ENCODE assay signal across 9 mouse cellular contexts in the genomic region with DNA sequence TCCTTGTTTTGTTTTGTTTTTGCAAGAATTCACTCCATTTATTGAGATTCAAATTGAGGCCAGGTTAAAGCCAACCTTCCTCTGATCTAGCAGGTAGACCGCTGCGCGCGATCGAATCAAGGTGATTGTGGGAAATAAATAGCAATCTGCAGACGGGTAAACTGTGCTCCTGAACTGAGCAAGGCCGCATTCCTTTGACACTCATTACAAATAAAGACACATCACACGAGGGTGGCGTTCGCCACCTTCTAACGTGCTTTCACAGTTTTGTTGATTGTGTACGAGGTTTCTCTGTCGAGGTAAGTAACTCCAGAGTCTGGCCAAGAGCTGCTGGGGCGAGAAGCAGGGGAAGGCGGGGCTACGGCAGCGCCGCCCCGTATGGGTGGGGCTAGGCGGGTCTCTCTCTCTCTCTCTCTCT. TPM values are rescaled to one million over a fixed set of nuclear protein-coding genes. Genes with fewer than 3 reads are reported as not detected.
A peak's percentile ranks its signal among the peaks of the same experiment; 100 is the strongest.
DNase-seq lines count a peak whose midpoint lies in the region; ATAC-seq and TF ChIP-seq lines count a peak whose summit lies in the region.
"Had no signal": no experiment of that assay in that cellular context is flagged by ENCODE, and none has a peak within 500 bp of the region (broad histone marks: within the 10 kb centered on the region; RNA-seq: fewer than 3 reads in every experiment).

No protein-coding gene starts in this region.

- H3K27ac ChIP-seq in forebrain, embryonic 12.5 days, result no peak overlapping the region
- no peak overlapping the region for H3K27ac ChIP-seq in kidney, postnatal 0 days

- H3K4me2 ChIP-seq in forebrain, embryonic 12.5 days, result peak overlapping the region; percentile 50
- H3K4me2 ChIP-seq in kidney, postnatal 0 days (ENCODE audit: low read length), result peak overlapping the region; percentile 46

- TF ChIP-seq CTCF in kidney, postnatal 0 days (IDR thresholded peaks at IDR 0.05; ENCODE audit: low read depth), result no peak

- no peaks in the 10 kb centered on the region for H3K36me3 ChIP-seq in forebrain, embryonic 12.5 days (replicated peaks)
- no peaks in the 10 kb centered on the region for H3K36me3 ChIP-seq in kidney, postnatal 0 days (ENCODE audit: insufficient read depth, low read length)

- DNase-seq in cerebellum, postnatal 25 days, result peak; percentile 30 to 55
- DNase-seq in cerebellum, adult 11-12 months, result no peak
- DNase-seq in kidney, postnatal 0 days (ENCODE audit: low spot score), result peak; percentile 45
- peak; percentile 21 for DNase-seq in lung, postnatal 14 days
- DNase-seq in spleen, adult 12 weeks (ENCODE audit: low spot score), result no peak
- DNase-seq in layer of hippocampus, adult 18-20 months (ENCODE audit: low spot score in 2 of 2), result no peak
- DNase-seq in frontal cortex, adult 2 months (ENCODE audit: extremely low spot score in 1 of 2, low spot score in 1 of 2), result no peak

- H3K4me3 ChIP-seq in forebrain, embryonic 12.5 days (replicated peaks), result peak overlapping the region; percentile 28
- H3K4me3 ChIP-seq in kidney, postnatal 0 days (replicated peaks; ENCODE audit: low read depth, low read length), result no peak overlapping the region
- H3K4me3 ChIP-seq: erythroblast, embryonic 14.5 days had no signal

- no peak for ATAC-seq in forebrain, embryonic 12.5 days (ENCODE audit: low FRiP score)
- ATAC-seq in kidney, postnatal 0 days (replicated peaks; ENCODE audit: low FRiP score, low read depth), result 0 out of 2 replicates have a peak, but pooled peaks have one; percentile 52

- no peak overlapping the region for H3K9ac ChIP-seq in forebrain, embryonic 12.5 days
- peak overlapping the region; percentile 28; the same call in 1 of the 2 replicates for H3K9ac ChIP-seq in kidney, postnatal 0 days (ENCODE audit: low read depth, low read length)

- H3K27me3 ChIP-seq in forebrain, embryonic 12.5 days, result peaks cover 12% of the 10 kb centered on the region
- no peaks in the 10 kb centered on the region for H3K27me3 ChIP-seq in kidney, postnatal 0 days (ENCODE audit: insufficient read depth, low read length)

- peaks cover 13% of the 10 kb centered on the region for H3K4me1 ChIP-seq in forebrain, embryonic 12.5 days
- no peaks in the 10 kb centered on the region for H3K4me1 ChIP-seq in kidney, postnatal 0 days (replicated peaks; ENCODE audit: insufficient read depth, low read length)

- WGBS in forebrain, embryonic 12.5 days, result 1% methylated on average over 20 of the region's 20 CpGs
- 1% methylated on average over 20 of the region's 20 CpGs for WGBS in kidney, postnatal 0 days

- H3K9me3 ChIP-seq in forebrain, embryonic 12.5 days, result no peaks in the 10 kb centered on the region
- no peaks in the 10 kb centered on the region for H3K9me3 ChIP-seq in kidney, postnatal 0 days (replicated peaks; ENCODE audit: low read length)

RNA-seq across cellular contexts. Expression of a gene that starts 17.4 kb away (rescaled TPM):
- polyA plus RNA-seq in forebrain, embryonic 12.5 days (2016; fragmentation: Nextera tagmentation; extraction: Ambion mirVana), result 0.18 and 0.20 TPM in 2 replicates
- polyA plus RNA-seq in kidney, postnatal 0 days (2015; fragmentation: Nextera tagmentation; extraction: Ambion mirVana), result 8.9 and 9.3 TPM in 2 replicates
- 10 to 100 TPM; 10.1 to 11.1 TPM for total RNA-seq in layer of hippocampus, adult 18-20 months (2021)
- polyA plus RNA-seq in frontal cortex, adult 2 months (2012; rRNA removed), result 4.4 and 5.0 TPM in 2 replicates
- polyA plus RNA-seq: erythroblast, embryonic 14.5 days had no signal

Comparison
In these comparisons a context has a peak if more than half of its experiments do, and no peak if none do; other contexts are left out.
1. DNase-seq: peak in cerebellum, postnatal 25 days (2 of 2), kidney, postnatal 0 days (single experiment) and lung, postnatal 14 days (single experiment); none in cerebellum, adult 11-12 months (single experiment), spleen, adult 12 weeks (single experiment), layer of hippocampus, adult 18-20 months (0 of 2) and frontal cortex, adult 2 months (0 of 2).